Mouse (Mus musculus): ENCODE measurements around the gene Ppp1r9b. TPM values are rescaled to one million over a fixed set of nuclear protein-coding genes. Genes with fewer than 3 reads are reported as not detected.

Ppp1r9b gene
- polyA plus RNA-seq, 1 experiment from 2014 or later = 17.2 TPM

DNA sequence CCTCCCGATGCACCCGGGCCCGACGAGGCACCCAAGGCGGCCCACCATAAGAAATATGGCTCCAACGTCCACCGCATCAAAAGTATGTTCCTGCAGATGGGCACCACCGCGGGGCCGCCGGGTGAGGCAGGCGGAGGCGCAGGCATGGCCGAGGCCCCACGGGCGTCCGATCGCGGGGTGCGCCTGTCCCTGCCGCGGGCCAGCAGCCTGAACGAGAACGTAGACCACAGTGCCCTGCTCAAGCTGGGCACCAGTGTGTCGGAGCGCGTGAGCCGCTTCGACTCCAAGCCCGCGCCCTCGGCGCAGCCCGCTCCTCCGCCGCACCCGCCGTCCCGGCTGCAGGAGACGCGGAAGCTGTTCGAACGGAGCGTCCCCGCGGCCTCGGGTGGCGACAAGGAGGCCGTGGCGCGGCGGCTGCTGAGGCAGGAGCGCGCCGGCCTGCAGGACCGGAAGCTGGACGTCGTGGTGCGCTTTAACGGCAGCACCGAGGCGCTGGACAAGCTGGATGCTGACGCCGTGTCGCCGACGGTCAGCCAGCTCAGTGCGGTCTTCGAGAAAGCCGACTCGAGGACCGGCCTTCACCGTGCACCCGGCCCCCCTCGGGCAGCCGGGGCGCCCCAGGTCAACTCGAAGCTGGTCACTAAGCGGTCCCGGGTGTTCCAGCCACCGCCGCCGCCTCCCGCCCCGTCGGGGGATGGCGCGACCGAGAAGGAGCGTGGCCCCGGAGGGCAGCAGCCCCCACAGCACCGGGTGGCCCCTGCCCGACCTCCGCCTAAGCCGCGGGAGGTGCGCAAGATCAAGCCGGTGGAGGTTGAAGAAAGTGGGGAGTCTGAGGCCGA is 1.0 kb downstream of the Ppp1r9b start:
- Histone ChIP-seq H3K4me2 (ENCODE audit: low read depth, low read length, severe bottlenecking) (peak overlapping the region; percentile 99), H3K27ac (ENCODE audit: low read depth, low read length) (peak overlapping the region; percentile 81), H3K4me3 (ENCODE audit: low read depth, low read length) (peak overlapping the region; percentile 89), H3K9me3 (ENCODE audit: control insufficient read depth, low read length) (no peaks in the 10 kb centered on the region), H3K4me1 (replicated peaks; ENCODE audit: control insufficient read depth, insufficient read depth, low read length) (peaks cover 28% of the 10 kb centered on the region), H3K36me3 (ENCODE audit: control insufficient read depth, insufficient read depth, low read length) (peaks cover 6% of the 10 kb centered on the region; the same call in 1 of the 2 replicates), H3K9ac (ENCODE audit: low read length) (peak overlapping the region; percentile 94), H3K27me3 (ENCODE audit: control insufficient read depth, insufficient read depth, low read length) (no peaks in the 10 kb centered on the region)
- DNase-seq (ENCODE audit: low spot score) (peak; percentile 74), ATAC-seq (replicated peaks; ENCODE audit: low FRiP score) (peak; percentile 26; the same call in 1 of the 2 replicates)
- WGBS = under 1% methylated on average over 98 of the region's 99 CpGs

GRCm38 (mm10) chr11:94992480-94992753 is 1.6 kb downstream of the Ppp1r9b start:
- Histone ChIP-seq H3K4me1 (replicated peaks; ENCODE audit: control insufficient read depth, insufficient read depth, low read length) (peaks cover 28% of the 10 kb centered on the region), H3K4me2 (ENCODE audit: low read depth, low read length, severe bottlenecking) (peak overlapping the region; percentile 99), H3K9ac (ENCODE audit: low read length) (peak overlapping the region; percentile 94), H3K27me3 (ENCODE audit: control insufficient read depth, insufficient read depth, low read length) (no peaks in the 10 kb centered on the region), H3K9me3 (ENCODE audit: control insufficient read depth, low read length) (no peaks in the 10 kb centered on the region), H3K4me3 (ENCODE audit: low read depth, low read length) (peak overlapping the region; percentile 89), H3K27ac (ENCODE audit: low read depth, low read length) (no peak overlapping the region), H3K36me3 (ENCODE audit: control insufficient read depth, insufficient read depth, low read length) (peaks cover 7% of the 10 kb centered on the region; the same call in 1 of the 2 replicates)
- 1% methylated on average over 20 of the region's 20 CpGs for WGBS
- DNase-seq (ENCODE audit: low spot score) = no peak
- ATAC-seq (replicated peaks; ENCODE audit: low FRiP score) = no peak

- H3K36me3 ChIP-seq (ENCODE audit: control insufficient read depth, insufficient read depth, low read length) = peaks cover 7% of the 10 kb centered on the region; the same call in 1 of the 2 replicates
- no peak for DNase-seq (ENCODE audit: low spot score)
- ATAC-seq (replicated peaks; ENCODE audit: low FRiP score) = no peak
- no peak overlapping the region for H3K27ac ChIP-seq (ENCODE audit: low read depth, low read length)
- H3K4me2 ChIP-seq (ENCODE audit: low read depth, low read length, severe bottlenecking) = peak overlapping the region; percentile 99
- peak overlapping the region; percentile 94 for H3K9ac ChIP-seq (ENCODE audit: low read length)
- H3K27me3 ChIP-seq (ENCODE audit: control insufficient read depth, insufficient read depth, low read length) = no peaks in the 10 kb centered on the region
- no peaks in the 10 kb centered on the region for H3K9me3 ChIP-seq (ENCODE audit: control insufficient read depth, low read length)
- WGBS = under 1% methylated on average over 20 of the region's 22 CpGs
- peak overlapping the region; percentile 89 for H3K4me3 ChIP-seq (ENCODE audit: low read depth, low read length)
- H3K4me1 ChIP-seq (replicated peaks; ENCODE audit: control insufficient read depth, insufficient read depth, low read length) = peaks cover 29% of the 10 kb centered on the region
Observed at GRCm38 (mm10) chr11:94992754-94993606, 2.1 kb downstream of the Ppp1r9b start.

DNA sequence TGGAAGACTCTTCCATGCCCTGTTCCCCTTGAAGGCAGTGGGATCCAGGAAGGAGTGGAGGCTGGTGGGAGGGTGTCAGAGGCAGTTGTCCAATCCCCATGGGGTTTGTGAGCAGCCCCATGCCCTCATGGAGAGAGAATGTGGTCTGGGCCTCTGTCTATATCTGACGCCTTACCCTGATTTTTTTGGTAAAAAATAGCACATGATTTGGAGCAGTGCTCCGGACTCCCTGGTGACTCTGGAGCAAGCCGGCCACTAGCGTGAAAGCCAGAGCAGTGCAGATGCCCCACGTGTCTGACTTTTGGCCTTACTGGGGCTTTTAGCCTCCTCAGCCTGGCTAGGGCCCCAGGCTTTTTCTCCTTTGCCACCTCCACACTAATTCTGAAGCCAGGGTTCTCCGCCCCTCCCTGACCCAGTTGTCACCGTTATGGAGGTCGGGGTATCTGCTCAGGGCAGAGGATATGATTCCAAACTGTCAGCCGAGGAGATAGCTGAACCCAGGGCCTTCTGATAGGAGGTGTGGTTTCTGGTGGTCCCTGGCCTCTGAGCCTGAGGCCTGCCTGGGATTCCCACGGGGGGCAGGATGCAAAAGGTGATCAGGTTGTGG is 3.5 kb downstream of the Ppp1r9b start:
- Histone ChIP-seq H3K4me3 (ENCODE audit: low read depth, low read length) (peak overlapping the region; percentile 89), H3K9me3 (ENCODE audit: control insufficient read depth, low read length) (no peaks in the 10 kb centered on the region), H3K27ac (ENCODE audit: low read depth, low read length) (no peak overlapping the region), H3K9ac (ENCODE audit: low read length) (peak overlapping the region; percentile 17), H3K4me1 (replicated peaks; ENCODE audit: control insufficient read depth, insufficient read depth, low read length) (peaks cover 24% of the 10 kb centered on the region), H3K27me3 (ENCODE audit: control insufficient read depth, insufficient read depth, low read length) (no peaks in the 10 kb centered on the region), H3K4me2 (ENCODE audit: low read depth, low read length, severe bottlenecking) (peak overlapping the region; percentile 99), H3K36me3 (ENCODE audit: control insufficient read depth, insufficient read depth, low read length) (peaks cover 7% of the 10 kb centered on the region; the same call in 1 of the 2 replicates)
- ATAC-seq (replicated peaks; ENCODE audit: low FRiP score) = no peak
- 65% methylated on average over 10 of the region's 10 CpGs for WGBS
- DNase-seq (ENCODE audit: low spot score) = no peak

- Histone ChIP-seq H3K27ac (ENCODE audit: low read depth, low read length) (no peak overlapping the region), H3K27me3 (ENCODE audit: control insufficient read depth, insufficient read depth, low read length) (no peaks in the 10 kb centered on the region), H3K4me1 (replicated peaks; ENCODE audit: control insufficient read depth, insufficient read depth, low read length) (peaks cover 21% of the 10 kb centered on the region), H3K36me3 (ENCODE audit: control insufficient read depth, insufficient read depth, low read length) (peaks cover 7% of the 10 kb centered on the region; the same call in 1 of the 2 replicates), H3K4me2 (ENCODE audit: low read depth, low read length, severe bottlenecking) (peak overlapping the region; percentile 99; the same call in 1 of the 2 replicates), H3K9me3 (ENCODE audit: control insufficient read depth, low read length) (no peaks in the 10 kb centered on the region), H3K9ac (ENCODE audit: low read length) (peak overlapping the region; percentile 27), H3K4me3 (ENCODE audit: low read depth, low read length) (0 out of 2 replicates have a peak overlapping the region, but pooled peaks have one; percentile 5)
- no peak for ATAC-seq (replicated peaks; ENCODE audit: low FRiP score)
- 87% methylated on average over 11 of the region's 11 CpGs for WGBS
- no peak for DNase-seq (ENCODE audit: low spot score)
Observed at GRCm38 (mm10) chr11:94994947-94995772, 4.3 kb downstream of the Ppp1r9b start.

DNA sequence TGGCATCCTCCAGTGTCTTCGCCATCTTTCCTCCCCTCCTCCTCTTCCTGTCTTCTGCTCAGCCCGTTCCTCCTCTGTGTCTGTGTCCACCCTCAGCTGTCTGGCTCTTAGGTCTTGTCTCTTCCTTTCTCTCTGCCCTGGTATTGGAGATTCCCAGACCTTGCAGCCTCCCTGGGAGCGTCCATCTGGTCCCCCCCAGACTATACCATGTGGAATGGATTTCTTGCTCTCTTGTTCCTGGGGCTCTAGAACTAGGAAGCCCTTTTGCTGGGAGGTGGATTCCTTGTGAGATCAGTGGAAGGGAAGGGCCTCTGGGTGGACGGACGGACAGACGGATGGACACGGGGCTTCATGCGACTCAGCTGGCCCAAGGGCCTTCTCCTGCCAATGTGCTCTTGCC is 5.3 kb downstream of the Ppp1r9b start:
- peaks cover 7% of the 10 kb centered on the region; the same call in 1 of the 2 replicates for H3K36me3 ChIP-seq (ENCODE audit: control insufficient read depth, insufficient read depth, low read length)
- WGBS = 90% methylated on average over 8 of the region's 8 CpGs
- no peak overlapping the region for H3K27ac ChIP-seq (ENCODE audit: low read depth, low read length)
- H3K4me3 ChIP-seq (ENCODE audit: low read depth, low read length) = no peak overlapping the region
- peaks cover 21% of the 10 kb centered on the region for H3K4me1 ChIP-seq (replicated peaks; ENCODE audit: control insufficient read depth, insufficient read depth, low read length)
- H3K4me2 ChIP-seq (ENCODE audit: low read depth, low read length, severe bottlenecking) = no peak overlapping the region
- DNase-seq (ENCODE audit: low spot score) = no peak
- H3K9ac ChIP-seq (ENCODE audit: low read length) = no peak overlapping the region
- H3K27me3 ChIP-seq (ENCODE audit: control insufficient read depth, insufficient read depth, low read length) = no peaks in the 10 kb centered on the region
- no peaks in the 10 kb centered on the region for H3K9me3 ChIP-seq (ENCODE audit: control insufficient read depth, low read length)
- ATAC-seq (replicated peaks; ENCODE audit: low FRiP score) = no peak

GRCm38 (mm10) chr11:94996984-94997383 is 6.1 kb downstream of the Ppp1r9b start:
- DNase-seq (ENCODE audit: low spot score) (no peak), ATAC-seq (replicated peaks; ENCODE audit: low FRiP score) (no peak)
- Histone ChIP-seq H3K27ac (ENCODE audit: low read depth, low read length) (no peak overlapping the region), H3K4me1 (replicated peaks; ENCODE audit: control insufficient read depth, insufficient read depth, low read length) (peaks cover 21% of the 10 kb centered on the region), H3K9me3 (ENCODE audit: control insufficient read depth, low read length) (no peaks in the 10 kb centered on the region), H3K4me2 (ENCODE audit: low read depth, low read length, severe bottlenecking) (0 out of 2 replicates have a peak overlapping the region, but pooled peaks have one; percentile 11), H3K4me3 (ENCODE audit: low read depth, low read length) (no peak overlapping the region), H3K27me3 (ENCODE audit: control insufficient read depth, insufficient read depth, low read length) (no peaks in the 10 kb centered on the region), H3K9ac (ENCODE audit: low read length) (no peak overlapping the region), H3K36me3 (ENCODE audit: control insufficient read depth, insufficient read depth, low read length) (peaks cover 8% of the 10 kb centered on the region; the same call in 1 of the 2 replicates)
- 93% methylated on average over 6 of the region's 6 CpGs for WGBS
